Mouse (Mus musculus): ENCODE results near the gene Dppa3. TPM values are rescaled to one million over a fixed set of nuclear protein-coding genes. Genes with fewer than 3 reads are reported as not detected.

Gene Dppa3
- polyA plus RNA-seq, 1 experiment from 2014 or later, result not detected

DNA sequence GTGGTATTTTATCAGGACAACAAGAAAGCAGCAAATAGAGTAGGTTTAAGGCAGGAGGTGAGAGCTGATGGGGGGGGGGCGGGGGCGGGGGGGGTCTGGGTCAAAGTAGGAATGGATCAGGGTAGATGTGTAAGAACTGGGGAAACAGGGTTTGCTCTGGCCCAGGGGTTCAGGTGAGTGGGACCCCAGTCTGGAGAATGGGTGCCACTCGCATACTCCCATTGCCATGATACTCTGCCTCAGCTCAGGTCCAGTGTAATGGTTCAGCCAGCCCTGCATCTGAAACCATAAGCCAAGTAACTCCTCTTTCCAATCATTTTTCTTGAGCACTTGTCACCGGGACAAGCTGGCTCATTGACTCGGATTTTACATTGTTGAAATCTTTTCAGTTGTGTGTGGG is 42.6 kb downstream of the Dppa3 start:
- no peak overlapping the region for H3K27ac ChIP-seq (ENCODE audit: low read length)
- ATAC-seq (ENCODE audit: low read depth), result no peak
- no peaks in the 10 kb centered on the region for H3K36me3 ChIP-seq (ENCODE audit: control insufficient read depth, insufficient read depth)
- no peaks in the 10 kb centered on the region for H3K4me1 ChIP-seq (ENCODE audit: control insufficient read depth, low read depth, low read length)
- H3K9ac ChIP-seq (ENCODE audit: low read depth, low read length), result no peak overlapping the region
- H3K4me2 ChIP-seq (ENCODE audit: low read depth, low read length), result no peak overlapping the region
- no peaks in the 10 kb centered on the region for H3K9me3 ChIP-seq (replicated peaks; ENCODE audit: control insufficient read depth, low read length)
- no peak overlapping the region for H3K4me3 ChIP-seq (ENCODE audit: low read depth, low read length)
- H3K27me3 ChIP-seq (ENCODE audit: control insufficient read depth, insufficient read depth, low read depth, low read length), result peaks cover 2% of the 10 kb centered on the region; the same call in 1 of the 2 replicates
- 50% methylated on average over 5 of the region's 5 CpGs for WGBS (ENCODE audit: insufficient replicate concordance)

DNA sequence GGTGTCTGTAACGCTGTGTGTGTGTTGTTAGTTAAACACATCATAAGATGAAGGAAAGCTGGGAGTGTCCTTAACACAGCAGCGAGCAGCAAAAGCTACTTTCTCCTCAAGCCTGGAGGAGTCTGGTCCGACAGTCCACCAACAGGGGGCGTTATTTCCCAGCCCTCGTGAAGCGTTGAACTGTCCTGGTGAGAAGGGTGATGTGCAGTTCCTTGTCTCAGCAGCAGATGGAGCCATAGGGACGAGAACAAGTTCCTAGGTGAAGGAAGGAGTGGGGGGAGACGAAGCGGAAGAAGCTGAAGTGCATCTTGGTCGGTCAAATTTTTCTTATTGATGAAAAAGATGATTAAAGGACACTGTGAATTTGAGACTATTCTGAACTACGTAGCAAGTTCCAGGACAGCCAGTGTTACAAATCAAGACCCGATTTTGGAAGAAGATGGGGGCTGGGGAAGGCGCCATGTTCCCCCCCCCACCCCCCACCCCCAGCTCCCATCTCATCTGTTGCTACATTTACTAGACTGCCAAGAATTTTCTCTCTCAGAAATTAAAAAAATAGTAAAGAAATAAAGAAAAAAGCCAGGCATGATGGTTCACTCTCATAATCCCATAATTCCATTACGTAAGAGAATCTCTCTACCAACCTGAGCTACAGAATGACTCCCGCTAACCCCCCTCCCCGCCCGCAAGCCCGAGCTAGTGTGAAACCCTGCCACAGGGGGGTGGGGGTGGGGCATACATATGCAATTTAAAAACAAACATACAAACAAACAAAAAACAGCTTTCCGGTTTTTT is 43.4 kb downstream of the Dppa3 start:
- Histone ChIP-seq H3K36me3 (ENCODE audit: control insufficient read depth, insufficient read depth) (no peaks in the 10 kb centered on the region), H3K27me3 (ENCODE audit: control insufficient read depth, insufficient read depth, low read depth, low read length) (peaks cover 2% of the 10 kb centered on the region; the same call in 1 of the 2 replicates), H3K27ac (ENCODE audit: low read length) (no peak overlapping the region), H3K4me1 (ENCODE audit: control insufficient read depth, low read depth, low read length) (no peaks in the 10 kb centered on the region), H3K9me3 (replicated peaks; ENCODE audit: control insufficient read depth, low read length) (no peaks in the 10 kb centered on the region), H3K9ac (ENCODE audit: low read depth, low read length) (no peak overlapping the region), H3K4me3 (ENCODE audit: low read depth, low read length) (0 out of 2 replicates have a peak overlapping the region, but pooled peaks have one; percentile 27), H3K4me2 (ENCODE audit: low read depth, low read length) (peak overlapping the region; percentile 41)
- 9% methylated on average over 19 of the region's 19 CpGs for WGBS (ENCODE audit: insufficient replicate concordance)
- ATAC-seq (ENCODE audit: low read depth), result peak; percentile 50; the same call in 1 of the 2 replicates

DNA sequence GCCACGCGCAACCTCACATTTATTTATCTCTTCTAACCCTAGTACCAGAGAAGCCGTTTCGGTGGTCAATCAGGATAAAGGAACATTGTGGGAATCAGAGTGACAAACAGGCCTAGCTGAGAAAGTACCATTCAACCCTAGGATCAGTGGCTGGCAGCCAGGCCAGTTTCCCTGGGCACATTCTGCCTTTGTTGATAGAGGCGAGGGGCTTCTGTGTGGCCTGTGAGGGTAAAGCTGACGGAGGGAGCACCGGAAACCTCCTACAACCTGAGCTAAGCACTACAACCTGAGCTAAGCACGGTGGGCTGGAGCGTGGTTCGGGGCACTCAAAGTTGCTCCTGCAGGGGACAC is 44.0 kb downstream of the Dppa3 start:
- 47% methylated on average over 10 of the region's 10 CpGs for WGBS (ENCODE audit: insufficient replicate concordance)
- Histone ChIP-seq H3K9ac (ENCODE audit: low read depth, low read length) (no peak overlapping the region), H3K27ac (ENCODE audit: low read length) (no peak overlapping the region), H3K9me3 (replicated peaks; ENCODE audit: control insufficient read depth, low read length) (no peaks in the 10 kb centered on the region), H3K4me2 (ENCODE audit: low read depth, low read length) (0 out of 2 replicates have a peak overlapping the region, but pooled peaks have one; percentile 41), H3K27me3 (ENCODE audit: control insufficient read depth, insufficient read depth, low read depth, low read length) (peaks cover 2% of the 10 kb centered on the region; the same call in 1 of the 2 replicates), H3K4me1 (ENCODE audit: control insufficient read depth, low read depth, low read length) (no peaks in the 10 kb centered on the region), H3K36me3 (ENCODE audit: control insufficient read depth, insufficient read depth) (no peaks in the 10 kb centered on the region), H3K4me3 (ENCODE audit: low read depth, low read length) (no peak overlapping the region)
- ATAC-seq (ENCODE audit: low read depth), result no peak

DNA sequence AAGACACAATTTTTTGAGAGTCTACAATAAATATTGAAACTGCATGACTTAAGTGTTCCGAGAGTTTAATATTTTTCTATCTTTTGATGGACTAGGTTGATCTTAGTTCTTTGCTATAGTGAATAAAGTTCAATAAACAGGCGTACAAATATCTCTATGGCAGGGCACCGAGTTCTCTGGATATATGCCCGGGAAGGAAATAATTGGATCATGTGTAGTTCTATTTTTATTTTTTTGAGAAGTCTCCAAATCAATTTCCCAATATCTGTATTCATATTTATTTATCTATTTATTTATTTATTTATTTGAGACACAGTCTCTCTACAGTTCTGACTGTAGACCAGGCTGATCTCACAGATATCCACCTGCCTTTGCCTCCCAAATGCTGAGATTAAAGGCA is 44.6 kb downstream of the Dppa3 start:
- H3K27ac ChIP-seq (ENCODE audit: low read length), result no peak overlapping the region
- ATAC-seq (ENCODE audit: low read depth), result no peak
- no peak overlapping the region for H3K9ac ChIP-seq (ENCODE audit: low read depth, low read length)
- H3K36me3 ChIP-seq (ENCODE audit: control insufficient read depth, insufficient read depth), result no peaks in the 10 kb centered on the region
- H3K4me1 ChIP-seq (ENCODE audit: control insufficient read depth, low read depth, low read length), result no peaks in the 10 kb centered on the region
- H3K27me3 ChIP-seq (ENCODE audit: control insufficient read depth, insufficient read depth, low read depth, low read length), result peaks cover 2% of the 10 kb centered on the region; the same call in 1 of the 2 replicates
- H3K9me3 ChIP-seq (replicated peaks; ENCODE audit: control insufficient read depth, low read length), result no peaks in the 10 kb centered on the region
- H3K4me2 ChIP-seq (ENCODE audit: low read depth, low read length), result no peak overlapping the region
- H3K4me3 ChIP-seq (ENCODE audit: low read depth, low read length), result no peak overlapping the region
- 70% methylated on average over 4 of the region's 4 CpGs for WGBS (ENCODE audit: insufficient replicate concordance)

DNA sequence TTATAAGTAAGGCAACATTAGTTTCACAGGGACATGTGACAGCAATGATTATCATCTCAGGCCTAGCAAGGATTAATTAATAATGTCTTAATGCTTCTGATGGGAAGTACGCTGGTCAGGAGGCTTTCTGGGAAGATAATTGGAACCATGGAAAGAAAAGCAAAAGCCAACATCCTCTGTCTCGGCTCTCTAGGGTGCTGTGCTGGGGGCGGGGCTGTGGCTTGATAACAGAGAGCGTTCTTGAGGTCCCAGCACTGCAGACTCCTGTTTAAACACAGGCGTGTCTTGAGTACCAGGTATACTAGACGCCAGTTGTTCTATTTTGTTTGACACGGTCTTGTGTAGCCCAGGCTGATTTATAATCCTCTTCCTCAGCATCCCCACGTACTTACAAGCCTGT is 46.5 kb downstream of the Dppa3 start:
- Histone ChIP-seq H3K27ac (ENCODE audit: low read length) (no peak overlapping the region), H3K4me3 (ENCODE audit: low read depth, low read length) (no peak overlapping the region), H3K36me3 (ENCODE audit: control insufficient read depth, insufficient read depth) (no peaks in the 10 kb centered on the region), H3K27me3 (ENCODE audit: control insufficient read depth, insufficient read depth, low read depth, low read length) (no peaks in the 10 kb centered on the region), H3K9ac (ENCODE audit: low read depth, low read length) (no peak overlapping the region), H3K9me3 (replicated peaks; ENCODE audit: control insufficient read depth, low read length) (no peaks in the 10 kb centered on the region), H3K4me1 (ENCODE audit: control insufficient read depth, low read depth, low read length) (no peaks in the 10 kb centered on the region), H3K4me2 (ENCODE audit: low read depth, low read length) (no peak overlapping the region)
- no peak for ATAC-seq (ENCODE audit: low read depth)
- 37% methylated on average over 8 of the region's 8 CpGs for WGBS (ENCODE audit: insufficient replicate concordance)

Other genes with a start within 250 kb of the Dppa3 start
- 0.32 and 0.60 TPM in 2 replicates for gene Rimklb, start 127.6 kb upstream of the Dppa3 start, polyA plus RNA-seq (2015; fragmentation: Nextera tagmentation; extraction: Ambion mirVana)
- 1.0 and 1.2 TPM in 2 replicates for gene Mfap5, start 120.6 kb upstream of the Dppa3 start, polyA plus RNA-seq (2015; fragmentation: Nextera tagmentation; extraction: Ambion mirVana)
- not detected in 2 replicates for gene Aicda, start 72.6 kb upstream of the Dppa3 start, polyA plus RNA-seq (2015; fragmentation: Nextera tagmentation; extraction: Ambion mirVana)
- gene Apobec1, start 24.0 kb upstream of the Dppa3 start, polyA plus RNA-seq (2015; fragmentation: Nextera tagmentation; extraction: Ambion mirVana), result 5.7 and 6.2 TPM in 2 replicates
- 0.97 and 0.98 TPM in 2 replicates for gene Gdf3, start 16.3 kb upstream of the Dppa3 start, polyA plus RNA-seq (2015; fragmentation: Nextera tagmentation; extraction: Ambion mirVana)
- not detected in 2 replicates for gene Nanog, start 81.1 kb downstream of the Dppa3 start, polyA plus RNA-seq (2015; fragmentation: Nextera tagmentation; extraction: Ambion mirVana)
- gene Slc2a3, start 175.2 kb downstream of the Dppa3 start, polyA plus RNA-seq (2015; fragmentation: Nextera tagmentation; extraction: Ambion mirVana), result 12.2 and 13.0 TPM in 2 replicates
- 1.3 and 1.5 TPM in 2 replicates for gene Foxj2, start 193.5 kb downstream of the Dppa3 start, polyA plus RNA-seq (2015; fragmentation: Nextera tagmentation; extraction: Ambion mirVana)
- gene C3ar1, start 229.8 kb downstream of the Dppa3 start, polyA plus RNA-seq (2015; fragmentation: Nextera tagmentation; extraction: Ambion mirVana), result 0.99 and 1.1 TPM in 2 replicates
- 26.0 and 27.6 TPM in 2 replicates for gene Necap1, start 248.1 kb downstream of the Dppa3 start, polyA plus RNA-seq (2015; fragmentation: Nextera tagmentation; extraction: Ambion mirVana)